Mouse (Mus musculus): ENCODE results near the gene Rgs2. TPM values are rescaled to one million over a fixed set of nuclear protein-coding genes. Genes with fewer than 3 reads are reported as not detected.

The Rgs2 gene
- total and polyA plus RNA-seq, 2 experiments from 2014 or later: 7.7 to 45.8 TPM

GRCm38 (mm10) chr1:143962301-143962700 is 41.7 kb downstream of the Rgs2 start:
- no peak overlapping the region for H3K4me2 ChIP-seq (ENCODE audit: low read depth, low read length)
- no peak for DNase-seq (ENCODE audit: low spot score)
- TF ChIP-seq EP300 (IDR thresholded peaks at IDR 0.05; ENCODE audit: low read depth): no peak
- no peak for TF ChIP-seq CTCF (IDR thresholded peaks at IDR 0.05; ENCODE audit: low read depth)
- WGBS: 75% methylated on average over 3 of the region's 3 CpGs
- no peaks in the 10 kb centered on the region for H3K36me3 ChIP-seq (replicated peaks; ENCODE audit: control insufficient read depth, insufficient read depth, low read length)
- no peak overlapping the region for H3K27ac ChIP-seq (ENCODE audit: low read depth)
- no peaks in the 10 kb centered on the region for H3K4me1 ChIP-seq (ENCODE audit: control insufficient read depth, insufficient read depth)
- no peak for ATAC-seq (ENCODE audit: insufficient read depth, low read depth)
- no peaks in the 10 kb centered on the region for H3K27me3 ChIP-seq (ENCODE audit: control insufficient read depth, insufficient read depth, low read length)
- no peaks in the 10 kb centered on the region for H3K9me3 ChIP-seq (replicated peaks; ENCODE audit: control insufficient read depth, low read length)
- no peak overlapping the region for H3K9ac ChIP-seq (replicated peaks; ENCODE audit: low read depth, low read length)
- H3K4me3 ChIP-seq (ENCODE audit: low read depth, low read length): no peak overlapping the region

DNA sequence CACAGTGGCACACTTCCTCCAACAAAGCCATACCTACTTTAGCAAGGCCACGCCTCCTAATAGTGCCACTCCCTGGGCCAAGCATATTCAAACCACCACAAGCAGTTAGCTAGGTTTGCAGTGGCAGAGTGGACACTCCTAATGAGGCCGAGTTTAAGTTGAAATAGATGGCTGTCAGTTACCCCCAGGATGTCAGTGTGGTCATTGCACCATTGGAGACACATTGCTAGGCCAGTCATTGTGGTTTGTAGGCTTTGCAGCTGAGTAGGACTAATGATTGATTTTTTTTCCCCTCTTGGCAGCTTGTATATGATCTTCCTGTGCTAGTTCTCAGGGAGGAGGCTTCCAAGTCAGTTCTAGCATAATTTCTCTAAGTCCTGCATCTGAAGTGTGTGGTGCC is 43.6 kb downstream of the Rgs2 start:
- 70% methylated on average over 2 of the region's 2 CpGs for WGBS
- Histone ChIP-seq H3K36me3 (replicated peaks; ENCODE audit: control insufficient read depth, insufficient read depth, low read length) (no peaks in the 10 kb centered on the region), H3K27me3 (ENCODE audit: control insufficient read depth, insufficient read depth, low read length) (no peaks in the 10 kb centered on the region), H3K27ac (ENCODE audit: low read depth) (no peak overlapping the region), H3K4me1 (ENCODE audit: control insufficient read depth, insufficient read depth) (no peaks in the 10 kb centered on the region), H3K9me3 (replicated peaks; ENCODE audit: control insufficient read depth, low read length) (no peaks in the 10 kb centered on the region), H3K9ac (replicated peaks; ENCODE audit: low read depth, low read length) (no peak overlapping the region), H3K4me3 (ENCODE audit: low read depth, low read length) (no peak overlapping the region), H3K4me2 (ENCODE audit: low read depth, low read length) (no peak overlapping the region)
- no peak for ATAC-seq (ENCODE audit: insufficient read depth, low read depth)
- no peak for DNase-seq (ENCODE audit: low spot score)
- no peak for TF ChIP-seq EP300 (IDR thresholded peaks at IDR 0.05; ENCODE audit: low read depth)
- TF ChIP-seq CTCF (IDR thresholded peaks at IDR 0.05; ENCODE audit: low read depth): no peak

DNA sequence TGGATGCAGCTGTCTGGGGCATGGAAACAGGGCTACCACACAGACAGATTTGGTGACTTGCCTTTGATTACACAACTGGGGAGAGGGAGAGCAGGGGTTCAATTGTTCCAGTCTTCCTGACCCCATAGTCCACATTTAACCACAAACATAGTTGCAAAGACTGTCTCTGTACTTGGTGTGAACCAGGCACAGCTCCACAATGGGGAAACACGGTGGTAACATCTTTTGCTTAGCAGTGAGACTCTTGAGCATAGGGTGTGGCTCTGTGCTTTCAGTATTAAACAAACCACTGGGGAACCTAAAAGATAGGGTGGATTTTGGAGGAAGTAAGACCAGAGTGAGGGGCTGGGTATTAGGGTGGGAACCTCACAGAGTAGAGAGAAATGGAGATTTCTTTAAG is 47.9 kb downstream of the Rgs2 start:
- TF ChIP-seq EP300 (IDR thresholded peaks at IDR 0.05; ENCODE audit: low read depth): no peak
- no peak for TF ChIP-seq CTCF (IDR thresholded peaks at IDR 0.05; ENCODE audit: low read depth)
- no peaks in the 10 kb centered on the region for H3K36me3 ChIP-seq (replicated peaks; ENCODE audit: control insufficient read depth, insufficient read depth, low read length)
- H3K4me1 ChIP-seq (ENCODE audit: control insufficient read depth, insufficient read depth): no peaks in the 10 kb centered on the region
- H3K27ac ChIP-seq (ENCODE audit: low read depth): no peak overlapping the region
- WGBS: 66% methylated on average over 1 of the region's 1 CpGs
- no peaks in the 10 kb centered on the region for H3K27me3 ChIP-seq (ENCODE audit: control insufficient read depth, insufficient read depth, low read length)
- ATAC-seq (ENCODE audit: insufficient read depth, low read depth): no peak
- no peak overlapping the region for H3K9ac ChIP-seq (replicated peaks; ENCODE audit: low read depth, low read length)
- DNase-seq (ENCODE audit: low spot score): no peak
- no peaks in the 10 kb centered on the region for H3K9me3 ChIP-seq (replicated peaks; ENCODE audit: control insufficient read depth, low read length)
- no peak overlapping the region for H3K4me3 ChIP-seq (ENCODE audit: low read depth, low read length)
- no peak overlapping the region for H3K4me2 ChIP-seq (ENCODE audit: low read depth, low read length)

- H3K27ac ChIP-seq (ENCODE audit: low read depth): no peak overlapping the region
- H3K4me2 ChIP-seq (ENCODE audit: low read depth, low read length): no peak overlapping the region
- TF ChIP-seq CTCF (IDR thresholded peaks at IDR 0.05; ENCODE audit: low read depth) (no peak), EP300 (IDR thresholded peaks at IDR 0.05; ENCODE audit: low read depth) (no peak)
- WGBS: 59% methylated on average over 2 of the region's 2 CpGs
- no peaks in the 10 kb centered on the region for H3K27me3 ChIP-seq (ENCODE audit: control insufficient read depth, insufficient read depth, low read length)
- H3K9ac ChIP-seq (replicated peaks; ENCODE audit: low read depth, low read length): no peak overlapping the region
- no peaks in the 10 kb centered on the region for H3K9me3 ChIP-seq (replicated peaks; ENCODE audit: control insufficient read depth, low read length)
- ATAC-seq (ENCODE audit: insufficient read depth, low read depth) (no peak), DNase-seq (ENCODE audit: low spot score) (no peak)
- H3K36me3 ChIP-seq (replicated peaks; ENCODE audit: control insufficient read depth, insufficient read depth, low read length): no peaks in the 10 kb centered on the region
- no peaks in the 10 kb centered on the region for H3K4me1 ChIP-seq (ENCODE audit: control insufficient read depth, insufficient read depth)
- no peak overlapping the region for H3K4me3 ChIP-seq (ENCODE audit: low read depth, low read length)
Observed at GRCm38 (mm10) chr1:143952841-143953240, 51.1 kb downstream of the Rgs2 start.

Other genes with a start within 250 kb of the Rgs2 start
- gene Trove2, start 227.1 kb downstream of the Rgs2 start, total RNA-seq (2014; rRNA removed; ENCODE audit: low replicate concordance): 13.1 and 14.9 TPM in 2 replicates
- 7.5 and 8.6 TPM in 2 replicates for gene Trove2, start 227.1 kb downstream of the Rgs2 start, polyA plus RNA-seq (2015; fragmentation: Nextera tagmentation; extraction: Ambion mirVana)
- gene Uchl5, start 226.9 kb downstream of the Rgs2 start, total RNA-seq (2014; rRNA removed; ENCODE audit: low replicate concordance): 5.8 and 7.2 TPM in 2 replicates
- 46.4 and 49.3 TPM in 2 replicates for gene Uchl5, start 226.9 kb downstream of the Rgs2 start, polyA plus RNA-seq (2015; fragmentation: Nextera tagmentation; extraction: Ambion mirVana)
- not detected in 2 replicates for gene Rgs13, start 173.2 kb upstream of the Rgs2 start, total RNA-seq (2014; rRNA removed; ENCODE audit: low replicate concordance)
- 0.19 and 0.23 TPM in 2 replicates for gene Rgs13, start 173.2 kb upstream of the Rgs2 start, polyA plus RNA-seq (2015; fragmentation: Nextera tagmentation; extraction: Ambion mirVana)
- 1.5 and 2.3 TPM in 2 replicates for gene Rgs1, start 245.1 kb upstream of the Rgs2 start, total RNA-seq (2014; rRNA removed; ENCODE audit: low replicate concordance)
- gene Rgs1, start 245.1 kb upstream of the Rgs2 start, polyA plus RNA-seq (2015; fragmentation: Nextera tagmentation; extraction: Ambion mirVana): 0.29 and 0.40 TPM in 2 replicates

Data from heart, postnatal 0 days (tissue).